Mouse (Mus musculus) hindbrain, embryonic 15.5 days (tissue): ENCODE measurements at regions not wholly inside any gene's neighbourhood (a gene's known extent, or its start where the extent isn't known, plus 50 kb on each side); places are given as distances from the start of the nearest gene placed in this dataset.
"Not testable (repeated sequence)": the region's sequence is repeated elsewhere in the genome, so short reads cannot be mapped to it uniquely, and the experiment has no call there.

ENCODE experiments used
- ATAC-seq: fragments of 200-750 bp; cut with Nextera tagmentation; 2 replicates; pipeline ENCODE4 v1.8.0; 2017; ENCODE audit warnings: low read depth, moderate number of reproducible peaks, moderate TSS enrichment; ENCODE audit not compliant: low FRiP score
- H3K27ac ChIP-seq: fragments of 300-500 bp; sonication (generic); replicated peaks from 2 replicates; pipeline ENCODE4 v1.5.1; 2015; ENCODE audit warnings: mild to moderate bottlenecking, inconsistent platforms
- H3K27me3 ChIP-seq: fragments of 300-500 bp; sonication (generic); 2 replicates; pipeline ENCODE4 v1.6.1; 2015; ENCODE audit warnings: control low read depth, inconsistent platforms
- H3K36me3 ChIP-seq: fragments of 300-500 bp; sonication (generic); 2 replicates; pipeline ENCODE4 v1.6.1; 2015; ENCODE audit warnings: control low read depth, inconsistent platforms
- H3K4me1 ChIP-seq: fragments of 300-500 bp; sonication (generic); replicated peaks from 2 replicates; pipeline ENCODE4 v1.6.1; 2015; ENCODE audit warnings: control low read depth, inconsistent platforms
- H3K4me2 ChIP-seq: fragments of 300-500 bp; sonication (generic); 2 replicates; pipeline ENCODE4 v1.6.1; 2015; ENCODE audit warnings: moderate library complexity, mild to moderate bottlenecking, inconsistent platforms
- H3K4me3 ChIP-seq: fragments of 300-500 bp; sonication (generic); 2 replicates; pipeline ENCODE4 v1.5.1; 2015; ENCODE audit warnings: mild to moderate bottlenecking, inconsistent platforms
- H3K9ac ChIP-seq: fragments of 300-500 bp; sonication (generic); 2 replicates; pipeline ENCODE4 v1.6.1; 2015; ENCODE audit warnings: inconsistent platforms
- H3K9me3 ChIP-seq: fragments of 300-500 bp; sonication (generic); 2 replicates; pipeline ENCODE4 v1.6.1; 2016; ENCODE audit warnings: control low read depth, inconsistent platforms
- WGBS: fragments of 180-500 bp; shearing (Covaris S2); methylation state at CpG from one replicate; pipeline ENCODE4 v1.1.7; 2015; 5-methylcytosine and 5-hydroxymethylcytosine counted together

- WGBS: 92% methylated on average over 5 of the region's 5 CpGs
- H3K9ac ChIP-seq, H3K36me3 ChIP-seq, H3K9me3 ChIP-seq, H3K4me3 ChIP-seq, ATAC-seq, H3K4me1 ChIP-seq, H3K27me3 ChIP-seq, H3K4me2 ChIP-seq, H3K27ac ChIP-seq: not testable (repeated sequence)
Observed at GRCm38 (mm10) chr16:3334355-3334754, 256.5 kb upstream of the Olfr161 start.

GRCm38 (mm10) chr16:3343372-3343771 lies 247.5 kb upstream of the Olfr161 start:
- not testable (repeated sequence) for H3K9ac ChIP-seq, H3K9me3 ChIP-seq, ATAC-seq, H3K27me3 ChIP-seq, H3K36me3 ChIP-seq, H3K4me2 ChIP-seq, H3K4me3 ChIP-seq, H3K4me1 ChIP-seq, H3K27ac ChIP-seq
- 36% methylated on average over 4 of the region's 4 CpGs for WGBS

GRCm38 (mm10) chr16:3344725-3345380 lies 246.0 kb upstream of the Olfr161 start:
- H3K4me1 ChIP-seq, H3K4me2 ChIP-seq, H3K4me3 ChIP-seq, ATAC-seq, H3K9ac ChIP-seq, H3K36me3 ChIP-seq, H3K27me3 ChIP-seq, H3K9me3 ChIP-seq, H3K27ac ChIP-seq: not testable (repeated sequence)
- no CpG with 5 or more reads among the region's 1 CpGs for WGBS

DNA sequence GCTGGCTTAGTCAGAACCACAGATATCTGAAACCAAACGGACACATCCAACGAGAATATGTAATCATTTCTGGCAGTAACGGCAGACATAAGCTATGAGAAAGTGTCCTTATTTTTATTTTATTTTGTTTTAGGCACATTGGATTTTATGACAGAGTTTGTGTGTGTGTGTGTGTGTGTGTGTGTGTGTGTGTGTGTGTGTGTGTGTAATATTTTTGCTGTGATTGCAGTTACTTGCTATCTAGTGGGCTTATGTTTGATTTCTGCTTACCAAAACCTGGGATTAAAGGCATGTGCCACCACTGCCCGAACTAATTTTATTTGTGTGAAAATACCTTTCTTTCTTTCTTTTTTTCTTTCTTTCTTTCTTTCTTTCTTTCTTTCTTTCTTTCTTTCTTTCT lies 241.5 kb upstream of the Olfr161 start:
- ATAC-seq, H3K27ac ChIP-seq, H3K9me3 ChIP-seq, H3K4me3 ChIP-seq, H3K27me3 ChIP-seq, H3K9ac ChIP-seq, H3K36me3 ChIP-seq, H3K4me1 ChIP-seq, H3K4me2 ChIP-seq: not testable (repeated sequence)
- 93% methylated on average over 1 of the region's 4 CpGs for WGBS

- 41% methylated on average over 3 of the region's 4 CpGs for WGBS
Observed at GRCm38 (mm10) chr16:3349850-3350547, 240.8 kb upstream of the Olfr161 start.

DNA sequence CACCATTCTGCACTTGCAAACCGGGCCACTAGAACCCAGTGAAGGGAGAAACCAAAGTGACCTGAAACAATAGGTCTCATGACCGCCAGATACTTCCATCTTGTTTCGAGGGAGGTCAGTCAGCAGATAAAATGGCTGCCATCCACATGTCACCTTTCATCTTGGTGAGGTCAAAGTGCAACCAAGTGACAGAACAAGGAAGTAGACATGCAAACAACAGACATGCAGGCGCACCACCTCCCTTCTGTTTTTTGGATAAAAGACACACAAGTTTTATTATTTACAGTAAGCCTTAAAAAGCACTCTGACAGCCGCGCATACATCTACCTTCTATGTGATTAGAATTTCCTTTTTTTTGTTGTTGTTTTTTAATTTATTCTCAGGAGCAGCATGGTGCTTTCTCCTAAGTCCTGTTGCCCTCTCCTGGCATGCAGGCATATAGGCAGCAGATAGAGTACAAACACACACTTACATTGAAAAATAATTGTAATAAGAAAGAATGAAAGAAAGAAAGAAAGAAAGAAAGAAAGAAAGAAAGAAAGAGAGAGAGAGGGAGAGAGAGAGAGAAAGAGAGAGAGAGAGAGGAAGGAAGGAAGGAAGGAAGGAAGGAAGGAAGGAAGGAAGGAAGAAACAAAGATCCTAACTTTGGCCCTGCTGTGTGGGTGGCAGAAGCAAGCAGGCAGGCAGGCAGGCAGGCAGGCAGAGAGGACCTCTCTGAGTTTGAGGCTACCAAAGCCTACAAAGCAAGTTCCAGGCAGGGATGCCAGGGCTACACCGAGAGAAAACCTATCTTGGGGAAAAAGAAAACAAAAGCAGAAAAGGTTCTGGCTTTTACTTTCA lies 240.0 kb upstream of the Olfr161 start:
- H3K27ac ChIP-seq, H3K4me3 ChIP-seq, H3K9ac ChIP-seq, H3K4me1 ChIP-seq, H3K9me3 ChIP-seq, H3K27me3 ChIP-seq, H3K4me2 ChIP-seq, H3K36me3 ChIP-seq: not testable (repeated sequence)
- peak; percentile 90 for ATAC-seq
- 73% methylated on average over 7 of the region's 7 CpGs for WGBS

More at GRCm38 (mm10) chr16:3349850-3350547, 240.8 kb upstream of the Olfr161 start:
- H3K9me3 ChIP-seq, H3K27ac ChIP-seq, H3K4me3 ChIP-seq, H3K4me2 ChIP-seq, H3K9ac ChIP-seq, H3K4me1 ChIP-seq, H3K27me3 ChIP-seq, H3K36me3 ChIP-seq: not testable (repeated sequence)
- 0 out of 2 replicates have a peak, but pooled peaks have one; percentile 56 for ATAC-seq

- WGBS: 84% methylated on average over 3 of the region's 3 CpGs
- ATAC-seq: peak; percentile 82; the same call in 1 of the 2 replicates
Observed at GRCm38 (mm10) chr16:3351508-3352046, 239.3 kb upstream of the Olfr161 start.

More at GRCm38 (mm10) chr16:3351508-3352046, 239.3 kb upstream of the Olfr161 start:
- not testable (repeated sequence) for H3K4me3 ChIP-seq, H3K9ac ChIP-seq, H3K4me1 ChIP-seq, H3K36me3 ChIP-seq, H3K27me3 ChIP-seq, H3K9me3 ChIP-seq, H3K4me2 ChIP-seq, H3K27ac ChIP-seq
